Comparison of ENCODE assay signal across 17 mouse cellular contexts in genomic region chr13:45089846-45090245, GRCm38 (mm10). TPM values are rescaled to one million over a fixed set of nuclear protein-coding genes. Genes with fewer than 3 reads are reported as not detected.
DNase-seq lines count a peak whose midpoint lies in the region; ATAC-seq and TF ChIP-seq lines count a peak whose summit lies in the region.
"Had no signal": no experiment of that assay in that cellular context is flagged by ENCODE, and none has a peak within 500 bp of the region (broad histone marks: within the 10 kb centered on the region; RNA-seq: fewer than 3 reads in every experiment).

No protein-coding gene starts in this region.

- 39% methylated on average over 13 of the region's 13 CpGs for WGBS in kidney, embryonic 16.5 days

- ATAC-seq in kidney, embryonic 16.5 days (ENCODE audit: low FRiP score, low TSS enrichment): no peak
- ATAC-seq: forebrain, postnatal 0 days; lung, postnatal 0 days; midbrain, embryonic 15.5 days had no signal

- H3K36me3 ChIP-seq in kidney, embryonic 16.5 days (ENCODE audit: insufficient read depth, low read length): no peaks in the 10 kb centered on the region
- H3K36me3 ChIP-seq in E14TG2a.4 (ENCODE audit: insufficient read depth, low read length): no peaks in the 10 kb centered on the region
- H3K36me3 ChIP-seq: embryonic facial prominence, embryonic 13.5 days; heart, embryonic 15.5 days; hindbrain, embryonic 10.5 days; liver, embryonic 15.5 days; midbrain, embryonic 15.5 days had no signal

- H3K4me1 ChIP-seq in kidney, embryonic 16.5 days (ENCODE audit: insufficient read depth, low read length): peaks cover 20% of the 10 kb centered on the region
- H3K4me1 ChIP-seq in E14TG2a.4 (replicated peaks; ENCODE audit: low read depth, low read length): peaks cover 5% of the 10 kb centered on the region
- H3K4me1 ChIP-seq: liver, embryonic 15.5 days; midbrain, embryonic 15.5 days had no signal

- peak overlapping the region; percentile 70 for H3K27ac ChIP-seq in kidney, embryonic 16.5 days (ENCODE audit: low read length)
- H3K27ac ChIP-seq: embryonic facial prominence, embryonic 13.5 days; gastrocnemius, adult 2 months; heart, embryonic 15.5 days; hindbrain, embryonic 10.5 days; liver, embryonic 15.5 days; midbrain, embryonic 15.5 days had no signal

- H3K9me3 ChIP-seq in kidney, embryonic 16.5 days (ENCODE audit: low read length): no peaks in the 10 kb centered on the region
- no peaks in the 10 kb centered on the region for H3K9me3 ChIP-seq in E14TG2a.4 (ENCODE audit: low read length)
- H3K9me3 ChIP-seq: embryonic facial prominence, embryonic 13.5 days; heart, embryonic 15.5 days; hindbrain, embryonic 10.5 days; liver, embryonic 15.5 days; midbrain, embryonic 15.5 days had no signal

- H3K4me2 ChIP-seq in kidney, embryonic 16.5 days (replicated peaks; ENCODE audit: low read depth, low read length): no peak overlapping the region
- H3K4me2 ChIP-seq: embryonic facial prominence, embryonic 13.5 days; heart, embryonic 15.5 days; liver, embryonic 15.5 days; midbrain, embryonic 15.5 days had no signal

- H3K4me3 ChIP-seq in kidney, embryonic 16.5 days (ENCODE audit: low read length): no peak overlapping the region
- peak overlapping the region; percentile 20 for H3K4me3 ChIP-seq in E14TG2a.4 (replicated peaks; ENCODE audit: low read length)
- H3K4me3 ChIP-seq: embryonic facial prominence, embryonic 13.5 days; gastrocnemius, adult 2 months; heart, embryonic 15.5 days; hindbrain, embryonic 10.5 days; liver, embryonic 15.5 days; midbrain, embryonic 15.5 days had no signal

- no peak overlapping the region for H3K9ac ChIP-seq in kidney, embryonic 16.5 days (replicated peaks; ENCODE audit: low read length)
- H3K9ac ChIP-seq: embryonic facial prominence, embryonic 13.5 days; forebrain, postnatal 0 days; heart, embryonic 15.5 days; liver, embryonic 15.5 days; midbrain, embryonic 15.5 days had no signal

- H3K27me3 ChIP-seq in kidney, embryonic 16.5 days (ENCODE audit: insufficient read depth, low read length): no peaks in the 10 kb centered on the region
- H3K27me3 ChIP-seq in E14TG2a.4 (ENCODE audit: insufficient read depth, low read length): peaks cover 6% of the 10 kb centered on the region; the same call in 1 of the 2 replicates
- H3K27me3 ChIP-seq: embryonic facial prominence, embryonic 13.5 days; heart, embryonic 15.5 days; midbrain, embryonic 15.5 days had no signal

- TF ChIP-seq CTCF in E14TG2a.4 (conservative IDR thresholded peaks at IDR 0.05; ENCODE audit: low read length): no peak

- peak; percentile 14 for DNase-seq in adrenal gland, postnatal 25 days
- DNase-seq in adrenal gland, adult 18-20 months (ENCODE audit: low spot score in 2 of 2): no peak
- DNase-seq in kidney, adult 11 months: no peak
- DNase-seq in cerebellum, adult 9-11 months: peak; percentile 34
- DNase-seq in right cerebral cortex, postnatal 14 days: no peak
- DNase-seq: forebrain, postnatal 0 days; gastrocnemius, adult 2 months; spleen, adult 18-20 months had no signal

RNA-seq across cellular contexts. Expression of gene Gm9817, which starts 11.4 kb away (rescaled TPM):
- total RNA-seq in adrenal gland, postnatal 25 days (2021): 0.12 TPM in 1 of 2 replicates, not detected in the other
- total RNA-seq in adrenal gland, adult 18-20 months (2021): under 1 TPM in 1 of 2 experiments, not detected in 1; 0.19 TPM
- polyA plus RNA-seq in kidney, embryonic 16.5 days (2015; fragmentation: Nextera tagmentation; extraction: Ambion mirVana): not detected in 2 replicates
- total RNA-seq: forebrain, postnatal 0 days; granulocyte monocyte progenitor cell, adult 5-6 weeks had no signal
- polyA plus RNA-seq: embryonic facial prominence, embryonic 13.5 days; forebrain, postnatal 0 days; hindbrain, embryonic 10.5 days; liver, embryonic 15.5 days had no signal

Comparison
In these comparisons a context has a peak if more than half of its experiments do, and no peak if none do; other contexts are left out.
1. DNase-seq: peak in adrenal gland, postnatal 25 days (single experiment) and cerebellum, adult 9-11 months (single experiment); none in adrenal gland, adult 18-20 months (0 of 2), kidney, adult 11 months (single experiment) and right cerebral cortex, postnatal 14 days (single experiment).